Mouse (Mus musculus) cerebellum, adult 2 months (tissue): ENCODE measurements around the gene Hmg20a. TPM values are rescaled to one million over a fixed set of nuclear protein-coding genes. Genes with fewer than 3 reads are reported as not detected.
A peak's percentile ranks its signal among the peaks of the same experiment; 100 is the strongest.

Experiments
- DNase-seq, 2 experiments: peaks; one replicate each; pipeline ENCODE4 v3.0.0; 2021
- H3K27ac ChIP-seq: fragments of 200-500 bp; 2 replicates; pipeline ENCODE4 v1.5.1; 2012; ENCODE audit warnings: low read length, control low read depth, inconsistent platforms; ENCODE audit not compliant: insufficient read depth
- H3K27me3 ChIP-seq: fragments of 200-500 bp; 2 replicates; pipeline ENCODE4 v1.6.1; 2012; ENCODE audit warnings: inconsistent platforms, mild to moderate bottlenecking, low read length, moderate library complexity; ENCODE audit not compliant: control insufficient read depth, insufficient read depth
- H3K4me1 ChIP-seq: fragments of 200-500 bp; 2 replicates; pipeline ENCODE4 v1.6.1; 2011; ENCODE audit warnings: low read length; ENCODE audit not compliant: control insufficient read depth, insufficient read depth
- H3K4me3 ChIP-seq: fragments of 200-500 bp; replicated peaks from 2 replicates; pipeline ENCODE3; 2011; ENCODE audit warnings: mild to moderate bottlenecking, low read depth, low read length, control low read depth; ENCODE audit not compliant: insufficient read depth
- CTCF ChIP-seq: fragments of 200-500 bp; IDR thresholded peaks from 2 replicates; pipeline ENCODE4 v1.5.1; 2011; ENCODE audit warnings: low read depth, mild to moderate bottlenecking, control low read depth, low read length, moderate library complexity, borderline replicate concordance; ENCODE audit not compliant: insufficient read depth
- POLR2A ChIP-seq: fragments of 200-500 bp; IDR thresholded peaks from 2 replicates; pipeline ENCODE4 v1.6.1; 2011; ENCODE audit warnings: low read length, control low read depth, borderline replicate concordance; ENCODE audit not compliant: insufficient read depth
- WGBS: fragments of 180-500 bp; shearing (Covaris S2); methylation state at CpG from one replicate; pipeline ENCODE4 v1.1.7; 2018; 5-methylcytosine and 5-hydroxymethylcytosine counted together
- polyA plus RNA-seq: library from polyadenylated mRNA; depleted of rRNA; stranded (reverse); fragments of >200 nt; gene quantifications from 2 replicates; pipeline ENCODE4 v1.2.3, GENCODE M21; 2012

Hmg20a gene
- polyA plus RNA-seq, 1 experiment = 59.7 TPM

GRCm38 (mm10) chr9:56453038-56453815, 34.8 kb downstream of the Hmg20a start:
- no peak for TF ChIP-seq POLR2A
- DNase-seq = no peak
- Histone ChIP-seq H3K27me3 (no peaks in the 10 kb centered on the region), H3K4me1 (no peaks in the 10 kb centered on the region; the same call in 1 of the 2 replicates), H3K27ac (no peak overlapping the region), H3K4me3 (no peak overlapping the region)
- 96% methylated on average over 2 of the region's 2 CpGs for WGBS

DNA sequence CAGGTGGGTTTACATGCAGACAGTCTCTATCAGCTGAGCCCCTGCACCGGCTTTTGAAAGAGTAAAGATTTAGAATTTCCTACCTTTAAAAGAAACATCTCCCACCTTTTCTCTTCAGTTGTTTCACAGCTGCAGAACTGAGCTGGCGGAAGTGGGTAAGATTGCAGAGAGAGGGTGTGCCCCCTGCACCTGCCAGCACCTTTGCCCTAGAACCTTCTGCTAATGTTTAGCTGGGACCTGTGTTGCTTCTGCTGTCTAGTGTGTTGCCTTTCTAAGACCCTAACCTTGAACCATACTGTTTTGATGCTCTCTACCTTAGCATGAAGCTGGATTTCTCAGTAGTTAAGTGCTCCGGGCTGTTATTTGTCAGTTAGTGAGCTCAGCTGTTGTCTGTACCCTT, 38.0 kb downstream of the Hmg20a start:
- no peaks in the 10 kb centered on the region for H3K27me3 ChIP-seq
- 93% methylated on average over 3 of the region's 3 CpGs for WGBS
- DNase-seq = no peak
- TF ChIP-seq CTCF (no peak), POLR2A (no peak)
- H3K27ac ChIP-seq = no peak overlapping the region
- no peak overlapping the region for H3K4me3 ChIP-seq
- no peaks in the 10 kb centered on the region; the same call in 1 of the 2 replicates for H3K4me1 ChIP-seq

DNA sequence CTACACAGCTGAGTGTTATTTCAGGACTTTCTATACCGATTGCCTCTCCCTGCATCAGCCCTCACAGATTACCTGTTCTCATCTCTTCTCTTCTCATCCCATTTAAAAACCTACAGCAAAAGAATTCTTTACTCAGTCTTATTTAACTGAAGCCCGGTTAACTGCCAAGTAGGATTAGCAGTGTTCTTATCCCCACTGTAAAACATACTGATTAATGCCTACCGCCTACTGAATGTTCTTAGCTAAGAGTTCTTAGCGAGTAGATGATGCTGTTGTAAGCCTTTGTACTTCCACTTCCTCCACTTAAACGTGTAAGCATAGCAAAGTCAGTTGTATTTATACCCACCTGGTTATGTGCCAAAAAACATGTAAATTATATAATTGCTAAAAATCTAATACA, 42.6 kb downstream of the Hmg20a start:
- Histone ChIP-seq H3K4me1 (peaks cover 3% of the 10 kb centered on the region), H3K27ac (no peak overlapping the region), H3K4me3 (no peak overlapping the region), H3K27me3 (no peaks in the 10 kb centered on the region)
- no peak for DNase-seq
- WGBS = 84% methylated on average over 5 of the region's 5 CpGs
- TF ChIP-seq POLR2A (no peak), CTCF (no peak)

DNA sequence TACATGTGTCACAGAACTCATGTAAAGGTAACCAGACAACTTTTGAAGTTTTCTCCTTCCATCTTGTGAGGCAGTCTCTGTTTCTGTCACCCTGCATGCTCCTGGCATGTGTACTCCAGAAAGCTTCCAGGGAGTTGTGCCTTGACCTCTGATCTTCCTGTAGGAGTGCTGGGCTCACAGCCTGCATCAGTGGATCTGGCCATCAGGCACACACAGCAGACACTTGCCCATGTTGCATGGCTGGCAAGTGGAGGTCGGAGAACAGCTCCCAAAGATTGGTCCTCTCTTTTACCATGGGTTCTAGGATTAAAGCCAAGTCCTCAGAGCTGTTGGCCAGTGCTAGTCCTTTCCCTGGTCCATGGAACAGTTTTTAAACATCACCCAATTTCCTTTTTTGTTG, 44.2 kb downstream of the Hmg20a start:
- peak; percentile 34 to 44 for DNase-seq
- TF ChIP-seq POLR2A (no peak), CTCF (no peak)
- 10% methylated on average over 1 of the region's 1 CpGs for WGBS
- Histone ChIP-seq H3K27ac (no peak overlapping the region), H3K4me1 (peaks cover 3% of the 10 kb centered on the region), H3K4me3 (no peak overlapping the region), H3K27me3 (no peaks in the 10 kb centered on the region)

DNA sequence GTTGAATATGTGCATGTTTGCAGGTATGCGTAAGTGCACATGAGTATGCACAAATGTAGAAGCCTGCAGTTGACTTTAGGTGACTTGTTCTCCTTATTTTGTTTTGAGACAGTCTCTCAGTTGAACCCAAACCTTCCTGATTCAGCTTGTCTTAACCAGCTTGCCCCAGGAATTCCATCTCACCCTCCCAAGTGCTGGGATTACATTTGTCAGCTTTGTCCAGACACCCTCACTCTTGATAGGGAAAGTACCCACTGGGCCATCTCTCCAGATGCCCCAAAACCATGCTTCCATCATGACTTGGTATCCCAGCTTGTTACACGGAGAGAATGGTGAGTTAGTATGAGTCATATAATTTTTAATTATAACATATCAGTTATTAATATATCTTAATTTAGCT, 44.6 kb downstream of the Hmg20a start:
- H3K27me3 ChIP-seq = no peaks in the 10 kb centered on the region
- TF ChIP-seq POLR2A = no peak
- TF ChIP-seq CTCF = no peak
- no peak overlapping the region for H3K27ac ChIP-seq
- H3K4me3 ChIP-seq = no peak overlapping the region
- 81% methylated on average over 2 of the region's 2 CpGs for WGBS
- DNase-seq = no peak
- H3K4me1 ChIP-seq = peaks cover 3% of the 10 kb centered on the region

GRCm38 (mm10) chr9:56463686-56464515, 45.5 kb downstream of the Hmg20a start:
- WGBS = 78% methylated on average over 4 of the region's 4 CpGs
- TF ChIP-seq POLR2A (no peak), CTCF (no peak)
- peak in 1 of 2 experiments; percentile 22 for DNase-seq
- no peak overlapping the region for H3K27ac ChIP-seq
- H3K4me3 ChIP-seq = no peak overlapping the region
- no peaks in the 10 kb centered on the region for H3K27me3 ChIP-seq
- peaks cover 3% of the 10 kb centered on the region for H3K4me1 ChIP-seq

DNA sequence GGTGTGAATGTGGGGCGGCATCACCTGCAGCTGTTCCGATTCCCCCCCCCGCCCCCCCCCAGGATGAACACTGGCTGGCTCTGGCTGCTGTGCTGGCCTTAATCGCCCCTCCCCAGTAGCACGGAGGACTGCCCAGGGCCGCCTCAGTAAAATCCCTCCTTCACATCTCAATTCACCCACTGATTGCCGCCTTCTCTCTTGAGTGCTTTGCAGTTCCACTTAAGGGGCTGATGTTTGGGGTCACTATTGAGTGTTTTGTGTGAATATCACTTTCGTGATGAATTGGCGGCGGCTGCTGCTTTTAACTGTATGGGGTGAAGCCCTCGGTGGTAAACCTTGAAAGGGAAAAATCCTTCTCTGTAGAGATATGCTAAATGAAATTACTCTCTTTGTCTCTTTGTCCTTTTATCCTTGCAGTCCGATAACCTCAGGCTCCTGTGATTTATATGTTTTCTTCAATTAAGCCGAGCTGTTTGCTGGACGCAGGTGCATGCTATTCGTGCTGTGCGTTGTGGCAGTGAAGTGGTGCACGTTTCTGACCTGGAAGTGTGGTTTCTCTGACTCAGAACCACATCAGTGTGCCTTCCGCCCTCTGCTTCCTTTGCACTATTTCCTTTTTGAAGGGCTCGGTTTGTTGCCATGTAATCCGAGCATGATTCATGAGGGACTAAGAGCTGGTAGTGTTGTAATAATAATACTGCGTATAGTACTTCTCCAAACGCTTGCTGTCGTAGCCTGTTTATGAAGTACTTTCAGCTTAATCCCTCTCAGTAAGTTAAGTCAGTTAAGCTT, 46.6 kb downstream of the Hmg20a start:
- DNase-seq = no peak
- Histone ChIP-seq H3K4me1 (peaks cover 3% of the 10 kb centered on the region), H3K27me3 (no peaks in the 10 kb centered on the region), H3K4me3 (no peak overlapping the region), H3K27ac (no peak overlapping the region)
- TF ChIP-seq POLR2A (no peak), CTCF (no peak)
- 80% methylated on average over 23 of the region's 23 CpGs for WGBS

GRCm38 (mm10) chr9:56466251-56466650, 47.8 kb downstream of the Hmg20a start:
- WGBS = 75% methylated on average over 4 of the region's 4 CpGs
- Histone ChIP-seq H3K4me3 (no peak overlapping the region), H3K4me1 (peaks cover 8% of the 10 kb centered on the region), H3K27ac (no peak overlapping the region), H3K27me3 (no peaks in the 10 kb centered on the region)
- TF ChIP-seq POLR2A (no peak), CTCF (no peak)
- DNase-seq = no peak
